Mouse (Mus musculus): Measurements from ENCODE around the gene Zdbf2.
"Not testable (repeated sequence)": the region's sequence is repeated elsewhere in the genome, so short reads cannot be mapped to it uniquely, and the experiment has no call there.

Gene Zdbf2

DNA sequence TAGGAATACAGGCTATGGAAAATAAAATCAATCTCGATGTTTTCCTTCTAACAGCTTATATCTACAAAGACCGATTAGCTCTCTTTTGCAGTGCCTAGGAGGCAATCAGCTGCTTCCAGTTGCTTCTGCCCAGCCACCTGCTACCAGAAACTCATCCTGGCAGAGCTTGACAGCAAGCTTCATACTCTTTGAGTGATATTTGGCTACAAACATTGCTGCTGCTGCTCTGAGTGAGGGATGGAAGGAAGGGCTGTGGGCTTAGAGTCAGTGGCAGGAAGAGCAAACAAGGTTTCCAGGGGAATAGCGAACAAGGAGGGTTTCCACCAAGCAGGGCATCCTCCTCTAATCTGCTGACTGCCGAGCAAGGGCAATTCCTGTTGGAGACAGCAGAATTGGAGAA is 7.6 kb upstream of the Zdbf2 start:
- DNase-seq: no peak

DNA sequence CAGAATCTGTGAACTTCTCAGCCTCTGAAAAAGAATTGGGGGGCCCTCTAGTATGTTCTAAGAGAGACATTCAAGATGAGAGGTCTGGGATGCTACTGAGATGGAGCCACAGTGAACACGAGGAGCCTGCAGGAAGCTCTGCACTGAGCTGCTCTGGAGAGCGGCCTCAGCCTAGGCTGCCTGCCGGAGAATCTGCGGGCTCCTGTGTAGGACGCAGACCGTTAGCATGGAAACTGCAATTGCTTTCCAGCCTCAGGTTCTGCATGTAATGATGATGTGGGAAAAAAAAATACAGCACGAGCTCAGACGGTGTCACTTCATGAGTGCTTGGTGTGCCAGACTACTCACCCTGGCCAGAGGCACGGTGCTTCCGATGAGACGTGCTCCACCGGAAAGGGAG is 6.9 kb upstream of the Zdbf2 start:
- DNase-seq: no peak

GRCm38 (mm10) chr1:63266716-63267115 is 6.3 kb upstream of the Zdbf2 start:
- no peak for DNase-seq

DNA sequence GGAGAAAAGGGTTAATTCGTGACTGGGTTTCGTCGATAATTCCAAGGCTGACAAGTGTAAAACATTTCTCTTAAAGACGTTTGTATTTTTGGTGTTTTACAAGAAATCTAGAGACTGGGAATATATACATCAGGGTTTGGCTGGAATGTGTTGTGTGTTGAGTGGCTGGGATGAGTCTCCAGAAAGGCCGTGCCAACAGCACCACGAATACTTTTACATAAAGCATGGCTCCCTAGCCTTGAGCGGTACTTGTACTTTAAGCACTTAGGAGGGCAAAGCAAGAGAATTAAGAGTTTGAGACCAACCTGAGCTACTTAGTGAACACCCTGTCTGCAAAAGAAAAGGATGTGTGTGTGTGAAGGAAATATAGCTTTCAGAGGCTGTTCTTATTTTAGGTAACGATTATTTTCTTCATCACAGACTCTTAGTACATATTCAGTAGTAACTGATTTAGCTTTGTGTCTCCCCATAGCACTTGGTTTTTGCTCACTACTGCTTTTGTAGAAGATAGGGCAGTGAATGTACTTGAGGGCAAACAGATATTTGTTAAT is 865 bp upstream of the Zdbf2 start:
- DNase-seq: no peak

- no peak for DNase-seq
Observed at GRCm38 (mm10) chr1:63273339-63273951, 380 bp downstream of the Zdbf2 start.

GRCm38 (mm10) chr1:63274046-63274730 is 1.1 kb downstream of the Zdbf2 start:
- DNase-seq: no peak

- DNase-seq: no peak
Observed at GRCm38 (mm10) chr1:63278106-63278505, 5.0 kb downstream of the Zdbf2 start.

DNA sequence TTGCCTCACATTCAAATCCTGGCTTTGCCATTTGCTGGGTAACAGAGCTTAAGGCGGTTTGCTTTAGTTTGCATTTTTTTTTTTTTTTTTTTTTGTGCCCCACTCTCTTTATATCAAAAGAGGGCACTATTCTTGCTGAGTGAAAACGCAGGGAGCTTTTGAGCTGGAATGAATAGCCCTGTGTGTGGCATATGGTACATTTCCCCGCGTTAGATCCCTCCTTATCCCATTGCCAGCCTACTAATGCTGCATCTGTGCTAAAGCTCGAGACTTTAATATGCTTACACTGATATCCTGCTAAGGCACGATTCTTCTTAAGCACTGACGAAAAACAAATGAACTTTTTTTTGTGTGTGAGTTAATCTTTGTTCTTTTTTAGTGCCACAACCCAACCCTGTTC is 20.9 kb downstream of the Zdbf2 start:
- DNase-seq: no peak

- no peak for DNase-seq
Observed at GRCm38 (mm10) chr1:63309661-63310060, 36.6 kb downstream of the Zdbf2 start.

GRCm38 (mm10) chr1:63323565-63324132 is 50.6 kb downstream of the Zdbf2 start:
- not testable (repeated sequence) for DNase-seq

Measured in kidney, adult 11 months (tissue).